Mouse (Mus musculus) G1E (cell line): Measurements from ENCODE around the gene Taar5. TPM values are rescaled to one million over a fixed set of nuclear protein-coding genes. Genes with fewer than 3 reads are reported as not detected.

Experiments used
- ATAC-seq: 2 replicates; pipeline ENCODE4 v1.8.0; 2016; ENCODE audit warnings: mild to moderate bottlenecking; ENCODE audit not compliant: insufficient number of reproducible peaks, poor library complexity, low FRiP score, severe bottlenecking; ENCODE audit errors: extremely low read depth
- DNase-seq: peaks from one replicate; pipeline ENCODE4 v3.0.0; 2012; ENCODE audit warnings: low spot score
- H3K27me3 ChIP-seq: 2 replicates; pipeline ENCODE4 v1.6.1; 2012; ENCODE audit warnings: mild to moderate bottlenecking, low read length, inconsistent platforms; ENCODE audit not compliant: insufficient read depth
- H3K36me3 ChIP-seq: replicated peaks from 2 replicates; pipeline ENCODE3; 2012; ENCODE audit warnings: mild to moderate bottlenecking, inconsistent platforms
- H3K4me1 ChIP-seq: 2 replicates; pipeline ENCODE4 v1.6.1; 2012; ENCODE audit warnings: low read depth, low read length, inconsistent platforms, mixed read lengths; ENCODE audit not compliant: insufficient read depth
- H3K4me3 ChIP-seq: 2 replicates; pipeline ENCODE4 v1.5.1; 2012; ENCODE audit warnings: low read depth, mild to moderate bottlenecking, inconsistent platforms, low read length, moderate library complexity, mixed read lengths
- H3K9me3 ChIP-seq: replicated peaks from 2 replicates; pipeline ENCODE4 v1.6.1; 2012; ENCODE audit warnings: inconsistent platforms
- CTCF ChIP-seq: IDR thresholded peaks from 2 replicates; pipeline ENCODE4 v1.5.1; 2012; ENCODE audit warnings: low read depth, low read length, inconsistent platforms, mixed read lengths
- GATA1 ChIP-seq: IDR thresholded peaks from 2 replicates; pipeline ENCODE4 v1.6.1; 2012; ENCODE audit warnings: borderline replicate concordance, low read length, inconsistent platforms, mixed read lengths
- GATA2 ChIP-seq: IDR thresholded peaks from 2 replicates; pipeline ENCODE4 v1.6.1; 2012; ENCODE audit warnings: low read depth, low read length, inconsistent platforms, borderline replicate concordance
- POLR2AphosphoS5 ChIP-seq: IDR thresholded peaks from 2 replicates; pipeline ENCODE4 v1.6.1; 2012; ENCODE audit warnings: low read depth, low read length, inconsistent platforms; ENCODE audit not compliant: insufficient replicate concordance
- TAL1 ChIP-seq: conservative IDR thresholded peaks from 2 replicates; pipeline ENCODE4 v1.6.1; 2012; ENCODE audit warnings: low read depth, low read length, inconsistent platforms, mixed read lengths
- polyA plus RNA-seq: library from polyadenylated mRNA; stranded (reverse); fragments of >175 nt; gene quantifications from 2 replicates; pipeline ENCODE4 v1.2.3, GENCODE M21; 2012
- total RNA-seq, 2 experiments: library from RNA; stranded (forward) in 1 of 2; stranded (reverse) in 1 of 2; fragments of 200-1000 nt in 1 of 2; fragments of >200 nt in 1 of 2; fragmentation: Nextera tagmentation in 1 of 2; gene quantifications; 2 replicates each; pipeline ENCODE4 v1.2.3; 2014 to 2017

The Taar5 gene
- total and polyA plus RNA-seq, 3 experiments, result 0.38 TPM; not detected in 2

- Histone ChIP-seq H3K36me3 (no peaks in the 10 kb centered on the region), H3K4me1 (no peaks in the 10 kb centered on the region), H3K4me3 (no peak within 1 kb of the TSS), H3K9me3 (no peaks in the 10 kb centered on the region), H3K27me3 (no peaks in the 10 kb centered on the region; the same call in 1 of the 2 replicates)
- no peak for DNase-seq
- TF ChIP-seq POLR2AphosphoS5 (no peak), GATA1 (no peak), GATA2 (no peak), CTCF (no peak), TAL1 (no peak)
- ATAC-seq, result no peak
These were observed 29.1 kb downstream of the Taar5 start, which contains the start of gene Taar7b for GRCm38 (mm10) chr10:23999639-24000038. Gene Taar7b, plus strand, starts transcription at chr10:23999939.

DNA sequence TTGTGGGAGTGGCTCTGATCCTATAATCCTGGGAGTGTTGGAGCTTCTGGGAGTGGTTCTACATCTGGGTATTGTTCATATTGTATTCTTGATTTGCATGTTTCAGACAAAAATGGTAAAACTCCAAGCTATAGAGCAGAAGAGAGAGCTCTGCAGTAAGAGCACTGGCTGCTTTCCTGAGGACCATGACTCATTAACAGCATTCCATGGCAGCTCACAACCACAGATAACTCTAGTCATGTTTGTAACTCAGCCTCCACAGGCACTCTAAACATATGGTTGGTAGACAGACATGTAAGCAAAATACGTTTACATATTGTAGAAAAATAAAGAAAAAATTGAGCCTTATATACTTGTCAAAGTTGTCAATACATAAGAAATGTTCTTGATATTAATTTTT is 35.9 kb downstream of the Taar5 start:
- Histone ChIP-seq H3K9me3 (no peaks in the 10 kb centered on the region), H3K4me1 (no peaks in the 10 kb centered on the region), H3K4me3 (no peak overlapping the region), H3K36me3 (no peaks in the 10 kb centered on the region), H3K27me3 (peaks cover 3% of the 10 kb centered on the region)
- no peak for ATAC-seq
- no peak for TF ChIP-seq POLR2AphosphoS5
- DNase-seq, result no peak

DNA sequence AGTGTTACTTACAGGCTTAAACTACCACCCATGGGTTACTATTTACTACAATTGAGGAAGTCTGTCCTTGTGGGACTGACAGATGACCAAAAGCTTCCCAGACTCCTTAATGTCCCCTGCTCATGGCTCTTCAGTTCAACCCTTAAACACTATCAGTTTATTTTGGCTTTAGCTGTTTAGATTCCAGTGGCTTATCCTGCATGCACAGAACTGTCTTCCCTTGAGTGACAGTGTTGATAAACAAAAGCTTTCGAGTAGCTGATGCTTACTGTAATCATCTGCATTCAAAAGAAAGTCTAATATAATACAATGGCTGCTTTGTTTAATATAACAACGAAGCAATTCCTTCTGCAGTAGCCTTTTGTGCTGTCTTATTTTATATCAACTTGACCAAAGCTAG is 36.5 kb downstream of the Taar5 start:
- Histone ChIP-seq H3K36me3 (no peaks in the 10 kb centered on the region), H3K27me3 (peaks cover 3% of the 10 kb centered on the region), H3K4me1 (no peaks in the 10 kb centered on the region), H3K4me3 (no peak overlapping the region), H3K9me3 (no peaks in the 10 kb centered on the region)
- ATAC-seq, result no peak
- no peak for DNase-seq
- TF ChIP-seq POLR2AphosphoS5 (no peak), GATA2 (no peak), TAL1 (no peak), GATA1 (no peak), CTCF (no peak)

DNA sequence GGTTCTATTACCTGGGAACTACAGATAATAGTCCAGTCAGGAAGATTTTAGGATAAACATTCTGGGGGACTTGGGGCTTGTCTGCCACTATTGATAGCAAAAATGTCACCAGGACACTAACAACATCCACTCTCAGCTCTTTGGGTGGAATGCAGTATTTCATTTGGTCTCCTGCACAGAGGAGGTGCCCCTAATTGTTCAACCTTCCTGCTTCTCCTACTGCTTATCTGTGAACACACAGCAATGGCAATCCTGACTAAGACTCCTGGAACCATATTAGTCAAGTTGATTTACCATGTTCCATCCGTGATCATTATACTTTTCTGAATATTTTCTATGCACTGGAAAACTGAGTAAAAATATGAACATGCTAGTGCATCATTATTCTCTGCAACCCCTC is 37.6 kb downstream of the Taar5 start:
- Histone ChIP-seq H3K4me1 (no peaks in the 10 kb centered on the region), H3K36me3 (no peaks in the 10 kb centered on the region), H3K27me3 (peaks cover 3% of the 10 kb centered on the region; the same call in 1 of the 2 replicates), H3K9me3 (no peaks in the 10 kb centered on the region), H3K4me3 (no peak overlapping the region)
- no peak for DNase-seq
- no peak for TF ChIP-seq POLR2AphosphoS5
- no peak for TF ChIP-seq GATA1
- no peak for TF ChIP-seq TAL1
- no peak for TF ChIP-seq GATA2
- no peak for TF ChIP-seq CTCF
- no peak for ATAC-seq

Other genes starting within 250 kb of the Taar5 start
- gene Rps12, start 183.4 kb upstream of the Taar5 start, total RNA-seq (2014; fragmentation: Nextera tagmentation), result 1,930 and 2,036 TPM in 2 replicates
- gene Rps12, start 183.4 kb upstream of the Taar5 start, total RNA-seq (2017), result 1,882 and 2,182 TPM in 2 replicates
- gene Rps12, start 183.4 kb upstream of the Taar5 start, polyA plus RNA-seq, result 1,152 and 1,558 TPM in 2 replicates
- gene Slc18b1, start 173.7 kb upstream of the Taar5 start, total RNA-seq (2014; fragmentation: Nextera tagmentation), result not detected in 2 replicates
- not detected in 2 replicates for gene Slc18b1, start 173.7 kb upstream of the Taar5 start, total RNA-seq (2017)
- gene Slc18b1, start 173.7 kb upstream of the Taar5 start, polyA plus RNA-seq, result not detected in 2 replicates
- gene Vnn3, start 119.2 kb upstream of the Taar5 start, total RNA-seq (2014; fragmentation: Nextera tagmentation), result not detected in 2 replicates
- not detected in 2 replicates for gene Vnn3, start 119.2 kb upstream of the Taar5 start, total RNA-seq (2017)
- not detected in 2 replicates for gene Vnn3, start 119.2 kb upstream of the Taar5 start, polyA plus RNA-seq
- not detected in 2 replicates for gene Vnn1, start 76.0 kb upstream of the Taar5 start, total RNA-seq (2014; fragmentation: Nextera tagmentation)
- 0.06 TPM in 1 of 2 replicates, not detected in the other for gene Vnn1, start 76.0 kb upstream of the Taar5 start, total RNA-seq (2017)
- not detected in 2 replicates for gene Vnn1, start 76.0 kb upstream of the Taar5 start, polyA plus RNA-seq
- gene Taar1, start 50.4 kb upstream of the Taar5 start, total RNA-seq (2014; fragmentation: Nextera tagmentation), result not detected in 2 replicates
- gene Taar1, start 50.4 kb upstream of the Taar5 start, total RNA-seq (2017), result 0.23 TPM in 1 of 2 replicates, not detected in the other
- not detected in 2 replicates for gene Taar1, start 50.4 kb upstream of the Taar5 start, polyA plus RNA-seq
- gene Taar2, start 32.1 kb upstream of the Taar5 start, total RNA-seq (2014; fragmentation: Nextera tagmentation), result not detected in 2 replicates
- 0.12 TPM in 1 of 2 replicates, not detected in the other for gene Taar2, start 32.1 kb upstream of the Taar5 start, total RNA-seq (2017)
- gene Taar2, start 32.1 kb upstream of the Taar5 start, polyA plus RNA-seq, result not detected in 2 replicates
- gene Taar3, start 21.1 kb upstream of the Taar5 start, total RNA-seq (2014; fragmentation: Nextera tagmentation), result not detected in 2 replicates
- gene Taar3, start 21.1 kb upstream of the Taar5 start, total RNA-seq (2017), result 0.11 TPM in 1 of 2 replicates, not detected in the other
- gene Taar3, start 21.1 kb upstream of the Taar5 start, polyA plus RNA-seq, result not detected in 2 replicates
- not detected in 2 replicates for gene Taar4, start 10.2 kb upstream of the Taar5 start, total RNA-seq (2014; fragmentation: Nextera tagmentation)
- 0.29 TPM in 1 of 2 replicates, not detected in the other for gene Taar4, start 10.2 kb upstream of the Taar5 start, total RNA-seq (2017)
- not detected in 2 replicates for gene Taar4, start 10.2 kb upstream of the Taar5 start, polyA plus RNA-seq
- not detected in 2 replicates for gene Taar6, start 14.9 kb downstream of the Taar5 start, total RNA-seq (2014; fragmentation: Nextera tagmentation)
- not detected in 2 replicates for gene Taar6, start 14.9 kb downstream of the Taar5 start, total RNA-seq (2017)
- gene Taar6, start 14.9 kb downstream of the Taar5 start, polyA plus RNA-seq, result not detected in 2 replicates
- gene Taar7a, start 22.8 kb downstream of the Taar5 start, total RNA-seq (2014; fragmentation: Nextera tagmentation), result not detected in 2 replicates
- gene Taar7a, start 22.8 kb downstream of the Taar5 start, total RNA-seq (2017), result not detected in 2 replicates
- not detected in 2 replicates for gene Taar7a, start 22.8 kb downstream of the Taar5 start, polyA plus RNA-seq
- gene Taar7b, start 29.2 kb downstream of the Taar5 start, total RNA-seq (2014; fragmentation: Nextera tagmentation), result not detected in 2 replicates
- gene Taar7b, start 29.2 kb downstream of the Taar5 start, total RNA-seq (2017), result not detected in 2 replicates
- not detected in 2 replicates for gene Taar7b, start 29.2 kb downstream of the Taar5 start, polyA plus RNA-seq
- not detected in 2 replicates for gene Taar7d, start 56.5 kb downstream of the Taar5 start, total RNA-seq (2014; fragmentation: Nextera tagmentation)
- 0.16 TPM in 1 of 2 replicates, not detected in the other for gene Taar7d, start 56.5 kb downstream of the Taar5 start, total RNA-seq (2017)
- not detected in 2 replicates for gene Taar7d, start 56.5 kb downstream of the Taar5 start, polyA plus RNA-seq
- not detected in 2 replicates for gene Taar7e, start 66.9 kb downstream of the Taar5 start, total RNA-seq (2014; fragmentation: Nextera tagmentation)
- gene Taar7e, start 66.9 kb downstream of the Taar5 start, total RNA-seq (2017), result 0.33 TPM in 1 of 2 replicates, not detected in the other
- not detected in 2 replicates for gene Taar7e, start 66.9 kb downstream of the Taar5 start, polyA plus RNA-seq
- gene Taar7f, start 78.8 kb downstream of the Taar5 start, total RNA-seq (2014; fragmentation: Nextera tagmentation), result not detected in 2 replicates
- not detected in 2 replicates for gene Taar7f, start 78.8 kb downstream of the Taar5 start, total RNA-seq (2017)
- not detected in 2 replicates for gene Taar7f, start 78.8 kb downstream of the Taar5 start, polyA plus RNA-seq
- not detected in 2 replicates for gene Taar8a, start 105.8 kb downstream of the Taar5 start, total RNA-seq (2014; fragmentation: Nextera tagmentation)
- gene Taar8a, start 105.8 kb downstream of the Taar5 start, total RNA-seq (2017), result not detected in 2 replicates
- not detected in 2 replicates for gene Taar8a, start 105.8 kb downstream of the Taar5 start, polyA plus RNA-seq
- gene Taar8b, start 121.6 kb downstream of the Taar5 start, total RNA-seq (2014; fragmentation: Nextera tagmentation), result not detected in 2 replicates
- not detected in 2 replicates for gene Taar8b, start 121.6 kb downstream of the Taar5 start, total RNA-seq (2017)
- not detected in 2 replicates for gene Taar8b, start 121.6 kb downstream of the Taar5 start, polyA plus RNA-seq
- not detected in 2 replicates for gene Taar8c, start 131.2 kb downstream of the Taar5 start, total RNA-seq (2014; fragmentation: Nextera tagmentation)
- not detected in 2 replicates for gene Taar8c, start 131.2 kb downstream of the Taar5 start, total RNA-seq (2017)
- gene Taar8c, start 131.2 kb downstream of the Taar5 start, polyA plus RNA-seq, result not detected in 2 replicates
- not detected in 2 replicates for gene Taar9, start 138.8 kb downstream of the Taar5 start, total RNA-seq (2014; fragmentation: Nextera tagmentation)
- 0.11 TPM in 1 of 2 replicates, not detected in the other for gene Taar9, start 138.8 kb downstream of the Taar5 start, total RNA-seq (2017)
- gene Taar9, start 138.8 kb downstream of the Taar5 start, polyA plus RNA-seq, result not detected in 2 replicates
- 33.1 and 61.8 TPM in 2 replicates for gene Stx7, start 178.6 kb downstream of the Taar5 start, total RNA-seq (2014; fragmentation: Nextera tagmentation)
- gene Stx7, start 178.6 kb downstream of the Taar5 start, total RNA-seq (2017), result 35.7 and 39.2 TPM in 2 replicates
- gene Stx7, start 178.6 kb downstream of the Taar5 start, polyA plus RNA-seq, result 40.7 and 47.8 TPM in 2 replicates